29 mouse cellular contexts compared by ENCODE assay signal in the genomic region with DNA sequence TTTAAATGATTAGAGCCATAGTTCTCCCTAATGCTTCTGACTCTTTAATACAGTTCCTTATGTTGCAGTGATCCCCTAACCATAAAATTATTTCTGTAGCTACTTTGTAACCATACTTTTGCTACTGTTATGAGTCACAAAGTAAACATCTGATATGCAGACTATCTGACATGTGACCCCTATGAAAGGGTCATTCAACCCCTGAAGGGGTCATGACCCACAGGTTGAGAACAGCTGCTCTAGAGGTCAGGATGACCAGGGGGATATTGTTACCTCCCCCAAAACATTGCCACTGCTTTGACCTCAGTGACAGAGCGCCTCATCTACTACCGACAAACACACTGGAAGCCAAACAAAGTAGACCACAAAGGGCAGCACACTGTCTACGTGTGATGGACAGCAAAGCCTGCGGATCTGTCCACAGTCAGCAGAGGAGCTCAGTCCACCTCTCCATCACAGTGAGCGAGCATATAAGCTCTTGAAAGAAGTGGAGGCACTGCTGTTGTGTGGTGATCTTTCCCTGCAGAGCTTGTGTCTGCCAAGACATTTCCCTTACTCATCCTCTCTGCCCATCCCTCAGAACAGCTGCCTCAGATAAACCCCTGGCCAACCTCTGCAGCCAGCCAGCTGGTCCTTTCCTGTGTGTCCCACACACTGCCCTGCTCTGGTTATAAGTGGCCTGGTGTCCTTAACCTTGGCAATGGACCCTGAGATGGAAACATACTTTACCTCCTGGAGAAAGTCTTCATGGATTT.
A peak's percentile ranks its signal among the peaks of the same experiment; 100 is the strongest.
DNase-seq lines count a peak whose midpoint lies in the region; ATAC-seq and TF ChIP-seq lines count a peak whose summit lies in the region.
"Had no signal": no experiment of that assay in that cellular context is flagged by ENCODE, and none has a peak within 500 bp of the region (broad histone marks: within the 10 kb centered on the region; RNA-seq: fewer than 3 reads in every experiment).

No protein-coding gene starts in this region.

- H3K27me3 ChIP-seq in hindbrain, embryonic 10.5 days (ENCODE audit: insufficient read depth, poor library complexity, severe bottlenecking) = no peaks in the 10 kb centered on the region
- no peaks in the 10 kb centered on the region for H3K27me3 ChIP-seq in hindbrain, embryonic 11.5 days (ENCODE audit: control insufficient read depth, insufficient read depth, low read length)
- no peaks in the 10 kb centered on the region for H3K27me3 ChIP-seq in embryonic facial prominence, embryonic 10.5 days (replicated peaks; ENCODE audit: low read depth, poor library complexity, severe bottlenecking)
- H3K27me3 ChIP-seq in liver, embryonic 11.5 days (replicated peaks; ENCODE audit: control insufficient read depth, insufficient read depth, low read length) = no peaks in the 10 kb centered on the region
- no peaks in the 10 kb centered on the region for H3K27me3 ChIP-seq in liver, postnatal 0 days (ENCODE audit: insufficient read depth, low read length)
- H3K27me3 ChIP-seq: forebrain, embryonic 15.5 days; hindbrain, embryonic 15.5 days; limb, embryonic 12.5 days; neural tube, embryonic 12.5 days had no signal

- no peak overlapping the region for H3K4me3 ChIP-seq in hindbrain, embryonic 10.5 days
- H3K4me3 ChIP-seq in hindbrain, embryonic 11.5 days (ENCODE audit: low read depth, low read length) = no peak overlapping the region
- no peak overlapping the region for H3K4me3 ChIP-seq in embryonic facial prominence, embryonic 10.5 days
- no peak overlapping the region for H3K4me3 ChIP-seq in liver, embryonic 11.5 days (ENCODE audit: low read depth, low read length)
- H3K4me3 ChIP-seq in liver, postnatal 0 days (ENCODE audit: low read depth, low read length) = no peak overlapping the region
- H3K4me3 ChIP-seq: forebrain, embryonic 10.5 days; forebrain, embryonic 15.5 days; hindbrain, embryonic 15.5 days; limb, embryonic 12.5 days; neural tube, embryonic 12.5 days had no signal

- DNase-seq in hindbrain, embryonic 10.5 days (ENCODE audit: low spot score) = no peak
- DNase-seq in hindbrain, embryonic 11.5 days (ENCODE audit: low spot score) = no peak
- no peak for DNase-seq in embryonic facial prominence, embryonic 10.5 days (ENCODE audit: low spot score)
- no peak for DNase-seq in liver, embryonic 11.5 days (ENCODE audit: low spot score)
- no peak for DNase-seq in liver, postnatal 0 days
- no peak for DNase-seq in adipocyte (ENCODE audit: low spot score)
- no peak for DNase-seq in gastrocnemius, postnatal 14 days
- DNase-seq: adrenal gland, adult 8-10 months; cerebellum, adult 8-10 months; cerebellum, postnatal 25 days; heart, postnatal 4 days; kidney, adult 11 months; kidney, postnatal 14 days; layer of hippocampus, adult 9-11 months; lung, adult 2 months; lung, postnatal 10 days; right cerebral cortex, postnatal 14 days; thymus, adult 18-20 months; thymus, postnatal 25 days had no signal

- peak overlapping the region; percentile 46; the same call in 1 of the 2 replicates for H3K27ac ChIP-seq in hindbrain, embryonic 10.5 days
- H3K27ac ChIP-seq in hindbrain, embryonic 11.5 days (ENCODE audit: low read depth, low read length) = no peak overlapping the region
- H3K27ac ChIP-seq in embryonic facial prominence, embryonic 10.5 days (replicated peaks) = peak overlapping the region; percentile 25; the same call in 1 of the 2 replicates
- no peak overlapping the region for H3K27ac ChIP-seq in liver, embryonic 11.5 days (ENCODE audit: low read depth, low read length)
- no peak overlapping the region for H3K27ac ChIP-seq in liver, postnatal 0 days (ENCODE audit: low read depth)
- H3K27ac ChIP-seq: forebrain, embryonic 10.5 days; forebrain, embryonic 15.5 days; hindbrain, embryonic 15.5 days; limb, embryonic 12.5 days; neural tube, embryonic 12.5 days; stomach, postnatal 0 days had no signal

- H3K9ac ChIP-seq in hindbrain, embryonic 11.5 days (ENCODE audit: low read depth, low read length) = no peak overlapping the region
- no peak overlapping the region for H3K9ac ChIP-seq in liver, embryonic 11.5 days (ENCODE audit: low read depth, low read length)
- H3K9ac ChIP-seq in liver, postnatal 0 days (replicated peaks) = no peak overlapping the region
- H3K9ac ChIP-seq: forebrain, embryonic 15.5 days; hindbrain, embryonic 15.5 days; limb, embryonic 12.5 days; neural tube, embryonic 12.5 days had no signal

- H3K4me2 ChIP-seq in hindbrain, embryonic 11.5 days (replicated peaks; ENCODE audit: low read depth, low read length) = no peak overlapping the region
- no peak overlapping the region for H3K4me2 ChIP-seq in liver, embryonic 11.5 days
- no peak overlapping the region for H3K4me2 ChIP-seq in liver, postnatal 0 days (ENCODE audit: low read depth, low read length)
- H3K4me2 ChIP-seq: forebrain, embryonic 15.5 days; hindbrain, embryonic 15.5 days; limb, embryonic 12.5 days; midbrain, embryonic 11.5 days; neural tube, embryonic 12.5 days had no signal

- H3K9me3 ChIP-seq in hindbrain, embryonic 10.5 days = no peaks in the 10 kb centered on the region
- H3K9me3 ChIP-seq in hindbrain, embryonic 11.5 days (ENCODE audit: control insufficient read depth, low read length) = no peaks in the 10 kb centered on the region
- H3K9me3 ChIP-seq in embryonic facial prominence, embryonic 10.5 days = no peaks in the 10 kb centered on the region
- no peaks in the 10 kb centered on the region for H3K9me3 ChIP-seq in liver, embryonic 11.5 days (ENCODE audit: control insufficient read depth, low read length)
- no peaks in the 10 kb centered on the region; the same call in 1 of the 2 replicates for H3K9me3 ChIP-seq in liver, postnatal 0 days (ENCODE audit: low read length)
- H3K9me3 ChIP-seq: forebrain, embryonic 10.5 days; forebrain, embryonic 15.5 days; hindbrain, embryonic 15.5 days; limb, embryonic 12.5 days; neural tube, embryonic 12.5 days had no signal

- TF ChIP-seq CTCF in liver, postnatal 0 days (IDR thresholded peaks at IDR 0.05; ENCODE audit: low read depth) = no peak

- no peak for TF ChIP-seq EP300 in liver, postnatal 0 days (IDR thresholded peaks at IDR 0.05; ENCODE audit: low read depth)

- intact Hi-C loops in gastrocnemius, postnatal 14 days (cut with DNase I; ENCODE audit: low total_unique reads) = no loop called here

- H3K4me1 ChIP-seq in hindbrain, embryonic 10.5 days (replicated peaks) = peaks cover 23% of the 10 kb centered on the region
- H3K4me1 ChIP-seq in hindbrain, embryonic 11.5 days (replicated peaks; ENCODE audit: control insufficient read depth, insufficient read depth, low read length) = no peaks in the 10 kb centered on the region
- H3K4me1 ChIP-seq in embryonic facial prominence, embryonic 10.5 days = peaks cover 39% of the 10 kb centered on the region
- H3K4me1 ChIP-seq in liver, embryonic 11.5 days (replicated peaks; ENCODE audit: control insufficient read depth, insufficient read depth, low read length) = peaks cover 4% of the 10 kb centered on the region
- H3K4me1 ChIP-seq in liver, postnatal 0 days (ENCODE audit: insufficient read depth) = peaks cover 25% of the 10 kb centered on the region
- H3K4me1 ChIP-seq: forebrain, embryonic 15.5 days had no signal

- no peak for ATAC-seq in hindbrain, embryonic 11.5 days (ENCODE audit: low FRiP score)
- ATAC-seq in liver, embryonic 11.5 days (replicated peaks; ENCODE audit: low FRiP score) = peak; percentile 33; the same call in 1 of the 2 replicates
- ATAC-seq in liver, postnatal 0 days = peak; percentile 49
- no peak for ATAC-seq in granulocyte monocyte progenitor cell, adult 5-6 weeks (replicated peaks; ENCODE audit: poor library complexity, severe bottlenecking)
- ATAC-seq: forebrain, embryonic 15.5 days; inflammation-experienced regulatory T-cells, adult 6 months; midbrain, embryonic 16.5 days had no signal

- 33% methylated on average over 5 of the region's 5 CpGs for WGBS in hindbrain, embryonic 10.5 days
- 56% methylated on average over 5 of the region's 5 CpGs for WGBS in hindbrain, embryonic 11.5 days
- 40% methylated on average over 5 of the region's 5 CpGs for WGBS in embryonic facial prominence, embryonic 10.5 days
- 50% methylated on average over 5 of the region's 5 CpGs for WGBS in liver, embryonic 11.5 days
- WGBS in liver, postnatal 0 days (ENCODE audit: insufficient replicate concordance) = 60% methylated on average over 5 of the region's 5 CpGs

- no peaks in the 10 kb centered on the region for H3K36me3 ChIP-seq in hindbrain, embryonic 10.5 days
- no peaks in the 10 kb centered on the region for H3K36me3 ChIP-seq in hindbrain, embryonic 11.5 days (ENCODE audit: control insufficient read depth, insufficient read depth, low read length)
- H3K36me3 ChIP-seq in embryonic facial prominence, embryonic 10.5 days (replicated peaks) = no peaks in the 10 kb centered on the region
- no peaks in the 10 kb centered on the region for H3K36me3 ChIP-seq in liver, embryonic 11.5 days (ENCODE audit: control insufficient read depth, insufficient read depth, low read length)
- no peaks in the 10 kb centered on the region for H3K36me3 ChIP-seq in liver, postnatal 0 days (replicated peaks; ENCODE audit: insufficient read depth, low read length)
- H3K36me3 ChIP-seq: forebrain, embryonic 10.5 days; forebrain, embryonic 15.5 days; hindbrain, embryonic 15.5 days; limb, embryonic 12.5 days; neural tube, embryonic 12.5 days had no signal

Comparison
In these comparisons a context has a peak if more than half of its experiments do, and no peak if none do; other contexts are left out.
1. H3K27ac ChIP-seq: peak in hindbrain, embryonic 10.5 days (single experiment) and embryonic facial prominence, embryonic 10.5 days (single experiment); none in hindbrain, embryonic 11.5 days (single experiment), liver, embryonic 11.5 days (single experiment) and liver, postnatal 0 days (single experiment).
2. ATAC-seq: peak in liver, embryonic 11.5 days (single experiment) and liver, postnatal 0 days (single experiment); none in hindbrain, embryonic 11.5 days (single experiment) and granulocyte monocyte progenitor cell, adult 5-6 weeks (single experiment).